Mouse (Mus musculus) lung, postnatal 25 days (tissue): Measurements from ENCODE around the gene Dtd2.

Experiments used
- DNase-seq: peaks from one replicate; pipeline ENCODE4 v3.0.0; 2022; ENCODE audit warnings: low spot score

Dtd2 gene

GRCm38 (mm10) chr12:52005877-52006632 lies at the start of gene Dtd2:
TSS of gene Dtd2 (minus strand) at chr12:52006501.
- DNase-seq = peak; percentile 90

GRCm38 (mm10) chr12:52049324-52049723 lies 43.0 kb upstream of the Dtd2 start:
- DNase-seq = no peak

- DNase-seq = no peak
These were observed 40.1 kb upstream of the Dtd2 start for GRCm38 (mm10) chr12:52046371-52046770.

GRCm38 (mm10) chr12:52042818-52043336 lies 36.6 kb upstream of the Dtd2 start:
- DNase-seq = no peak

GRCm38 (mm10) chr12:52038352-52038751 lies 32.1 kb upstream of the Dtd2 start:
- DNase-seq = no peak

- DNase-seq = no peak
These were observed 28.7 kb upstream of the Dtd2 start for GRCm38 (mm10) chr12:52034956-52035355.

- DNase-seq = no peak
These were observed 26.0 kb upstream of the Dtd2 start for GRCm38 (mm10) chr12:52032276-52032675.

GRCm38 (mm10) chr12:52027963-52028362 lies 21.7 kb upstream of the Dtd2 start, which contains the start of gene Gpr33:
TSS of gene Gpr33 (minus strand) at chr12:52028063.
- no peak for DNase-seq

GRCm38 (mm10) chr12:52014494-52015029 lies 8.3 kb upstream of the Dtd2 start:
- no peak for DNase-seq

GRCm38 (mm10) chr12:52014044-52014443 lies 7.7 kb upstream of the Dtd2 start:
- DNase-seq = no peak

- DNase-seq = no peak
These were observed 7.0 kb upstream of the Dtd2 start for GRCm38 (mm10) chr12:52013274-52013673.

GRCm38 (mm10) chr12:52012159-52012558 lies 5.9 kb upstream of the Dtd2 start:
- DNase-seq = no peak

GRCm38 (mm10) chr12:52010630-52010961 lies 4.3 kb upstream of the Dtd2 start:
- peak; percentile 32 for DNase-seq

- no peak for DNase-seq
These were observed 3.8 kb upstream of the Dtd2 start for GRCm38 (mm10) chr12:52009928-52010629.

GRCm38 (mm10) chr12:52006633-52006994 lies 313 bp upstream of the Dtd2 start:
- no peak for DNase-seq

- DNase-seq = no peak
These were observed 3.6 kb downstream of the Dtd2 start for GRCm38 (mm10) chr12:52002746-52003145.

- DNase-seq = peak; percentile 78
These were observed 4.8 kb downstream of the Dtd2 start for GRCm38 (mm10) chr12:52001544-52001943.

GRCm38 (mm10) chr12:51998366-51998932 lies 7.9 kb downstream of the Dtd2 start:
- DNase-seq = no peak

GRCm38 (mm10) chr12:51995738-51996536 lies 10.4 kb downstream of the Dtd2 start:
- no peak for DNase-seq

GRCm38 (mm10) chr12:51990629-51991028 lies 15.7 kb downstream of the Dtd2 start:
- DNase-seq = no peak

- DNase-seq = no peak
These were observed 17.8 kb downstream of the Dtd2 start for GRCm38 (mm10) chr12:51988536-51988935.

GRCm38 (mm10) chr12:51985826-51986225 lies 20.5 kb downstream of the Dtd2 start:
- no peak for DNase-seq
